Mouse (Mus musculus) embryonic facial prominence, embryonic 12.5 days (tissue): ENCODE data around the gene Trak1. TPM values are rescaled to one million over a fixed set of nuclear protein-coding genes. Genes with fewer than 3 reads are reported as not detected.

Experiments
- ATAC-seq: fragments of 200-750 bp; cut with Nextera tagmentation; 2 replicates; pipeline ENCODE4 v1.8.0; 2017; ENCODE audit not compliant: insufficient number of reproducible peaks, insufficient read depth, low FRiP score, low TSS enrichment
- H3K27ac ChIP-seq: fragments of 300-500 bp; sonication (generic); 2 replicates; pipeline ENCODE4 v1.5.1; 2016; ENCODE audit warnings: mild to moderate bottlenecking
- H3K27me3 ChIP-seq: fragments of 300-500 bp; sonication (generic); 2 replicates; pipeline ENCODE4 v1.6.1; 2016; ENCODE audit warnings: mild to moderate bottlenecking, moderate library complexity
- H3K36me3 ChIP-seq: fragments of 300-500 bp; sonication (generic); 2 replicates; pipeline ENCODE4 v1.6.1; 2016; ENCODE audit warnings: mild to moderate bottlenecking
- H3K4me1 ChIP-seq: fragments of 300-500 bp; sonication (generic); 2 replicates; pipeline ENCODE4 v1.6.1; 2016
- H3K4me2 ChIP-seq: fragments of 300-500 bp; sonication (generic); replicated peaks from 2 replicates; pipeline ENCODE4 v1.6.1; 2016; ENCODE audit warnings: mild to moderate bottlenecking, moderate library complexity
- H3K4me3 ChIP-seq: fragments of 300-500 bp; sonication (generic); 2 replicates; pipeline ENCODE4 v1.5.1; 2016; ENCODE audit warnings: mild to moderate bottlenecking
- H3K9ac ChIP-seq: fragments of 300-500 bp; sonication (generic); 2 replicates; pipeline ENCODE4 v1.6.1; 2016; ENCODE audit warnings: mild to moderate bottlenecking, moderate library complexity
- H3K9me3 ChIP-seq: fragments of 300-500 bp; sonication (generic); 2 replicates; pipeline ENCODE4 v1.6.1; 2016; ENCODE audit warnings: mild to moderate bottlenecking, moderate library complexity
- WGBS: fragments of 180-500 bp; shearing (Covaris S2); methylation state at CpG from one replicate; pipeline ENCODE4 v1.1.7; 2016; 5-methylcytosine and 5-hydroxymethylcytosine counted together
- polyA plus RNA-seq: library from polyadenylated mRNA; unstranded; fragments of >200 nt; fragmentation: Nextera tagmentation; extraction: Ambion mirVana; gene quantifications from 2 replicates; pipeline ENCODE4 v1.2.1, GENCODE M21; 2016

Gene Trak1
- polyA plus RNA-seq, 1 experiment from 2014 or later, result 20.0 TPM

- no peaks in the 10 kb centered on the region for H3K36me3 ChIP-seq
- H3K9ac ChIP-seq, result no peak overlapping the region
- ATAC-seq, result no peak
- peaks cover 10% of the 10 kb centered on the region for H3K27me3 ChIP-seq
- no peaks in the 10 kb centered on the region for H3K4me1 ChIP-seq
- no peak overlapping the region for H3K4me3 ChIP-seq
- no peak overlapping the region for H3K4me2 ChIP-seq
- H3K27ac ChIP-seq, result no peak overlapping the region
- H3K9me3 ChIP-seq, result no peaks in the 10 kb centered on the region
- WGBS, result 75% methylated on average over 7 of the region's 7 CpGs
These were observed 189.9 kb downstream of the Trak1 start for GRCm38 (mm10) chr9:121487216-121487615.

DNA sequence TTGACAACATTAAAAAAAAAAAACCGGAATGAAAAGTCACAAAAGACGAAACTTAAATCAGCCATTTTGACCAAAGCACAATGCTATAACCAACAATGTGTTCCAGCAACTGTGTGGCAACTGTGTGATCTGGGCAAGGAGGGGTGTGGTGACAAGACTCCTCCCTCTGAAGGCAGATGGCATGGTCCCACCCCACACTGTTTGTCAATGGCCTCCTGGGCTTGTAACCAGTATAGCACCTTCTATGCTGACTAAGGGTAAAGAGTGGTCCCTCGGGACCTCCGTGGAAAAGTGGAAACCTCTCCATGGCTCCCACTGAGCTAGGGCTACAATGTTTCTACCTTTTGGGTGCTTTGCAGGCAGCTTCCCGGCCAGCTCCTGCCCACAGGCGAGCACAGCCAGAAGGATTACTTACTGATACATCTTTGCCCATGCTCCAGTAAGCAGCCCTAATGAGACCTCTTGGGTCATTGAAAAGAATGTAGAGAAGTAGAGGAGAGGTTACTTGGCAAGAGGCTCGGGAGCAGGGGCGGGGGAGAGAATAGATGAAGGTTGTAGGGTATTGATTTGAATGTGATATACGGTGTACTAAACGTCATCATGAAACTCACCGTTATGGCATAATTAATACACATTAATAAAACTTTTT is 194.4 kb downstream of the Trak1 start:
- Histone ChIP-seq H3K4me2 (no peak overlapping the region), H3K36me3 (no peaks in the 10 kb centered on the region), H3K9me3 (no peaks in the 10 kb centered on the region), H3K27me3 (peaks cover 55% of the 10 kb centered on the region), H3K4me1 (peaks cover 7% of the 10 kb centered on the region; the same call in 1 of the 2 replicates), H3K27ac (no peak overlapping the region), H3K4me3 (no peak overlapping the region), H3K9ac (no peak overlapping the region)
- no peak for ATAC-seq
- WGBS, result 77% methylated on average over 11 of the region's 11 CpGs

- Histone ChIP-seq H3K27me3 (peaks cover 62% of the 10 kb centered on the region), H3K36me3 (no peaks in the 10 kb centered on the region), H3K4me3 (peak overlapping the region; percentile 28), H3K4me2 (peak overlapping the region; percentile 51), H3K9ac (peak overlapping the region; percentile 21), H3K4me1 (peaks cover 7% of the 10 kb centered on the region; the same call in 1 of the 2 replicates), H3K9me3 (no peaks in the 10 kb centered on the region), H3K27ac (no peak overlapping the region)
- 2% methylated on average over 48 of the region's 48 CpGs for WGBS
- no peak for ATAC-seq
These were observed 196.9 kb downstream of the Trak1 start for GRCm38 (mm10) chr9:121494006-121494767.

DNA sequence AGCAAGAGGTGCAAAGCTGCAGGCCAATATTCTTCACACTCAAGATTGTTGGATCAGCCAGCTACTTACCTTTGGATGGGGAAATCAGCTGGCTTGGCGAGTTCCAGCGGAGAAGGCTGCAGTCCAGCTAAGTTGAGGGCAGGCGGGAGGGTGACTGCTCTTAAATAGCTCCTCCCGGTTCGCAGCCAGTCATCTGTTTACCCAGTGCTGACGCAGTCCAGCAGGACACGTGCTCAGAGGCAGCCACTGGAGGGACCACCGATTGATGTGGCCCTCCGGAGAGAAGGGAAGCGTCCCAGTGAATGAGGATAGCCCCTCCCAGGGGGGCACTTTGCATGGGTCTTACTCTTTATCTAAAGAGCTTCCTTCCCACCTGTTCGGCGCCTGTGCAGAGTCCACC is 198.2 kb downstream of the Trak1 start, which contains the start of gene Cck:
Cck (minus strand) TSS at position 166 of the 400 bp plus-strand sequence.
- WGBS, result 4% methylated on average over 12 of the region's 12 CpGs
- no peak for ATAC-seq

GRCm38 (mm10) chr9:121496102-121496501 is 198.8 kb downstream of the Trak1 start:
- Histone ChIP-seq H3K4me2 (no peak overlapping the region), H3K27ac (no peak overlapping the region), H3K27me3 (peaks cover 58% of the 10 kb centered on the region), H3K4me3 (no peak overlapping the region), H3K9ac (no peak overlapping the region), H3K4me1 (peaks cover 7% of the 10 kb centered on the region; the same call in 1 of the 2 replicates), H3K36me3 (no peaks in the 10 kb centered on the region), H3K9me3 (no peaks in the 10 kb centered on the region)
- 22% methylated on average over 10 of the region's 10 CpGs for WGBS
- ATAC-seq, result no peak

More for the DNA sequence above, 198.2 kb downstream of the Trak1 start, which contains the start of gene Cck:
- Histone ChIP-seq H3K4me2 (peak within 1 kb of the TSS; percentile 51), H3K27me3 (peaks cover 58% of the 10 kb centered on the region), H3K9me3 (no peaks in the 10 kb centered on the region), H3K27ac (no peak within 1 kb of the TSS), H3K4me1 (peaks cover 7% of the 10 kb centered on the region; the same call in 1 of the 2 replicates), H3K4me3 (peak within 1 kb of the TSS; percentile 28), H3K9ac (no peak within 1 kb of the TSS), H3K36me3 (no peaks in the 10 kb centered on the region)

DNA sequence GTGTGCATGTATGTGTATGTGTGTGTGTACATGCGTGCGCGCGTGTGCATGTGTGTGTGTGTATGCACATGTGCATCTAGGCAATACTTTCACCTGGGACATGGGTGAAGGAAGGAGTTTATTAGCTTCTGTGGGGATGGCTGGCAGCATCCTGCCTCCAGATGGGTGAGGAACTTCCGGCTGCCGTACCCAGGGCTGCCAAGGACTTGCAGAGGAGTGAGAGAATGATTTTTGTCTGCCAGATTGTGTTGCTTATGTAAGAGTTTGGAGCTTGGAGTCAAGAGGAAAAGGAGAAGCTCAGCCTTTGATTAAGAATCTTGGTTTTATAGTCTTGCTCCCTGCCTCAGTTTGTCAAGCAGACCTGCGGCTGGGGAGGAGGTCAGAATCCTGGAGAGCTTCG is 208.0 kb downstream of the Trak1 start:
- no peak overlapping the region for H3K4me3 ChIP-seq
- no peaks in the 10 kb centered on the region for H3K9me3 ChIP-seq
- no peaks in the 10 kb centered on the region for H3K4me1 ChIP-seq
- H3K36me3 ChIP-seq, result no peaks in the 10 kb centered on the region
- ATAC-seq, result no peak
- H3K27ac ChIP-seq, result no peak overlapping the region
- no peak overlapping the region for H3K4me2 ChIP-seq
- H3K9ac ChIP-seq, result no peak overlapping the region
- H3K27me3 ChIP-seq, result no peaks in the 10 kb centered on the region
- WGBS, result 92% methylated on average over 8 of the region's 8 CpGs

DNA sequence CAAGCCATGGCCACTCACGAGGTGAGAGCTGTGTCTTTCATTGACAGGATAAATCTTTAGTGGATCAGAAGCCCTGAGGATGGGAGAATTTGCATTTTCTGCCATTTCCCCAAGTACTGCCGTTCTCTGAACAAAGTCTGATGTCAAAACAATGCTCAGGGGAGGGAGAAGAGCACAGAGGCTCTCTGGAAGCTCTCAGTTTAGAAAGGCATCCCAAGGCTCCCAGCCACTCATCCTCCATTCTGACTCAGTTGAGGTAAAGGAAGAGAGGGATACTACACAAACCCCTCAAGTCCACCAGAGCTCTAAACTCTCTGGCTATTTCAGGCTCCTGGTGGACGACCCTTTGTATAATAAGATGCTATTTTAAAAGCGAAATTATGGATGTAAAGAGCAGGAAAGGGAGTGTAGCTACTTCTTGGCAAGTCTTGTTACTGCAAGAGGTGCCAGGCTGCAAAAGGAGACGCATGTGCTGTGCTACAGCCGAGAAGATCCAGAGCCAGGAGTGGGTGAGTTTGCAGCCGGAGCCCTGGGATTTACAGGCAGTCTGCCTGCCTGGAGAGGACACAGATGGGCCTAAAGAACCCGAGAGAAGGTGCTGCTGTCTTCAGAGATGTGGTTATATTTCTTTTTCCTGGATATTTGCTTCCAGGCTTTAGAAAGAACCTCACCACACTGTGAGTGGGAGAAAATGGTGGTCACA is 209.3 kb downstream of the Trak1 start:
- no peaks in the 10 kb centered on the region for H3K9me3 ChIP-seq
- H3K9ac ChIP-seq, result no peak overlapping the region
- H3K4me3 ChIP-seq, result no peak overlapping the region
- no peaks in the 10 kb centered on the region for H3K4me1 ChIP-seq
- no peak for ATAC-seq
- no peaks in the 10 kb centered on the region for H3K27me3 ChIP-seq
- no peak overlapping the region for H3K27ac ChIP-seq
- no peak overlapping the region for H3K4me2 ChIP-seq
- WGBS, result 67% methylated on average over 8 of the region's 8 CpGs
- no peaks in the 10 kb centered on the region for H3K36me3 ChIP-seq

DNA sequence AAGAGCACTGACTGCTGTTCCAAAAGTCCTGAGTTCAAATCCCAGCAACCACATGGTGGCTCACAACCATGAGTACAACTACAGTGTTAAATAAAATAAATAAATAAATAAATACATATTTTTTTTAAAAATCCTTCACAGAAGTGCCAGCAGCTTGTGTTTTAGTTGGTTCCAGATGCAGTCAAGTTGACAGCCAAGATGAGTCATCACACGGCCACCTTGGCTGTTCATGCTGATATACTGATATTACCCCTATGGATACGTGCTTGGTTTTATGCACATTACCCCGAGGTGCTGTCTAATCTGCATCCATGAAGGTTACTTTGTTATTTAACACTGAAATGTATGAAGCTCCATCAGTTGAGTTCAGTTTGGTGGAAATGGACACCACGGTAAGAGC is 214.6 kb downstream of the Trak1 start:
- ATAC-seq, result no peak
- H3K27me3 ChIP-seq, result no peaks in the 10 kb centered on the region
- H3K4me3 ChIP-seq, result no peak overlapping the region
- H3K9me3 ChIP-seq, result no peaks in the 10 kb centered on the region
- no peaks in the 10 kb centered on the region for H3K4me1 ChIP-seq
- H3K9ac ChIP-seq, result no peak overlapping the region
- no peak overlapping the region for H3K27ac ChIP-seq
- H3K4me2 ChIP-seq, result no peak overlapping the region
- 84% methylated on average over 4 of the region's 4 CpGs for WGBS
- no peaks in the 10 kb centered on the region for H3K36me3 ChIP-seq

- Histone ChIP-seq H3K4me1 (no peaks in the 10 kb centered on the region), H3K4me3 (no peak overlapping the region), H3K9me3 (no peaks in the 10 kb centered on the region), H3K27me3 (no peaks in the 10 kb centered on the region), H3K9ac (no peak overlapping the region), H3K36me3 (no peaks in the 10 kb centered on the region), H3K27ac (no peak overlapping the region), H3K4me2 (no peak overlapping the region)
- ATAC-seq, result no peak
- WGBS, result 86% methylated on average over 5 of the region's 5 CpGs
These were observed 217.2 kb downstream of the Trak1 start for GRCm38 (mm10) chr9:121514462-121514861.

- H3K27ac ChIP-seq, result no peak overlapping the region
- no peak overlapping the region for H3K4me3 ChIP-seq
- 79% methylated on average over 5 of the region's 5 CpGs for WGBS
- no peaks in the 10 kb centered on the region for H3K36me3 ChIP-seq
- no peak for ATAC-seq
- no peaks in the 10 kb centered on the region for H3K9me3 ChIP-seq
- H3K9ac ChIP-seq, result no peak overlapping the region
- no peaks in the 10 kb centered on the region for H3K4me1 ChIP-seq
- no peak overlapping the region for H3K4me2 ChIP-seq
- no peaks in the 10 kb centered on the region for H3K27me3 ChIP-seq
These were observed 222.7 kb downstream of the Trak1 start for GRCm38 (mm10) chr9:121520047-121520446.
